Mouse (Mus musculus): ENCODE data around the gene Gm13288.
"Not testable (repeated sequence)": the region's sequence is repeated elsewhere in the genome, so short reads cannot be mapped to it uniquely, and the experiment has no call there.

- TF ChIP-seq CTCF, EP300 (IDR thresholded peaks at IDR 0.05; ENCODE audit: low read depth): not testable (repeated sequence)
Observed at GRCm38 (mm10) chr4:88762341-88762740, 43.0 kb upstream of the Gm13288 start.

Measured in heart, postnatal 0 days (tissue).